Mouse (Mus musculus) spleen, adult 10 weeks (tissue): ENCODE results near the gene Car10. TPM values are rescaled to one million over a fixed set of nuclear protein-coding genes. Genes with fewer than 3 reads are reported as not detected.

ENCODE experiments used
- polyA plus RNA-seq: library from polyadenylated mRNA; stranded (reverse); fragments of 350-450 nt; fragmentation: Illumina TruSeq; extraction: RNeasy Lipid Tissue Mini Kit (QIAGEN cat#74804); gene quantifications from one replicate; pipeline ENCODE4 v1.2.3, GENCODE M21; 2015; ENCODE audit warnings: low replicate concordance; ENCODE audit not compliant: insufficient read depth

Car10 gene
- polyA plus RNA-seq, result not detected

DNA sequence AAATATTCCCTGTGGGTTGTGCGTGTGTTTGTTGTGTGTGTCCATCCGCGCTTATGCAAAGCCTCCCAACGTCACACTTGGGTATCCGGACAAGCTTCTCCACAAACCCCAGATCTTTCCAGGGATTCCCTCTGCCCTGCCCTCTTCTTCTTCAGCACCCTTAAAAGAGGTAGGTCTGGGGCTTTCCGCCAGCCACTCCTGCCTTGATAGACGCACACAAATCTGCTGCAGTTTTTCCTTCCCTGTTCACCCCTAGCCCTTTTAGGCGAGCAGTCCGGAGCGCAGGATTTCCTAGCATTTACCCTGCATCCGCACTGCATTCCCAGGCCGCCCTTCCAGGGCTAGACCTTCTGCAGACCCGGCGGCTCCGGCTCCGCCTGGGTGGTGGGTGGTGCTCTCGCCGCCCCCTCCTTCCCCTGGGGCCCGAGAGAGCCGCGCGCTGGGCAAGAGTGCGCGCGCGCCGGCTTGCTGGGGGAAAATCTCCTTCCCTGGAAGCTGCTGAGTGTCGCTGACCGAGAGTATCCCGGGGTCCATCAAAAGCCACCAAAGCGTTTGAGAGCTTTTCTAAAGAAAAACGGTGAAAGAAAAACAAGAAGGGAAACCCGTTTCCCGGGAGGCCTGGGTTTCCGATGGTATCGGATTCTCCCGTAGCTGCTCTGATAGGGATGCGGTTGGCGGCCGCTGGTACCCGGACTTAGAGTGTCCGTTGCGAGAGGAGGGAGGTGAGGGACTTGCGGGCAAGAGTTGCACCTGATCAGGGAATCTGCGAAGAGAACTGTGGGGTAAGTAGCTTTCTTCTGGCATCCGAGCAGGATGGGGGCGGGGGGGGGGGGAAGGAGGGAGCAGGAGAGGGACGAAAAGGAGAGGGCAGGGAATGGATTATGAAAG, at the start of gene Car10:
Gene Car10, plus strand, starts transcription at position 88 of the 888 bp plus-strand sequence.

